Mouse (Mus musculus) heart, embryonic 14.5 days (tissue): ENCODE results near the gene Sh3bp5. TPM values are rescaled to one million over a fixed set of nuclear protein-coding genes. Genes with fewer than 3 reads are reported as not detected.
A peak's percentile ranks its signal among the peaks of the same experiment; 100 is the strongest.

Experiments used
- ATAC-seq: fragments of 200-750 bp; cut with Nextera tagmentation; 2 replicates; pipeline ENCODE4 v1.8.0; 2017; ENCODE audit warnings: low read depth, moderate TSS enrichment; ENCODE audit not compliant: insufficient number of reproducible peaks, insufficient read depth, low FRiP score
- H3K27ac ChIP-seq, 2 experiments: fragments of 200-500 bp in 1 of 2; fragments of 300-500 bp in 1 of 2; sonication (generic) in 1 of 2; replicated peaks in 1 of 2; 2 replicates each; pipeline ENCODE4 v1.5.1; 2012 to 2014; ENCODE audit warnings: low read depth in 2 of 2, low read length in 2 of 2, control low read depth in 1 of 2, mild to moderate bottlenecking in 1 of 2, mixed read lengths in 1 of 2; ENCODE audit not compliant: control insufficient read depth in 1 of 2, insufficient read depth in 1 of 2
- H3K27me3 ChIP-seq: fragments of 300-500 bp; sonication (generic); 2 replicates; pipeline ENCODE4 v1.6.1; 2014; ENCODE audit warnings: mild to moderate bottlenecking, low read length, control low read depth; ENCODE audit not compliant: control insufficient read depth, insufficient read depth
- H3K36me3 ChIP-seq: fragments of 300-500 bp; sonication (generic); 2 replicates; pipeline ENCODE4 v1.6.1; 2014; ENCODE audit warnings: mild to moderate bottlenecking, control low read depth, low read length, mixed read lengths; ENCODE audit not compliant: control insufficient read depth, insufficient read depth
- H3K4me1 ChIP-seq, 2 experiments: fragments of 200-500 bp in 1 of 2; fragments of 300-500 bp in 1 of 2; sonication (generic) in 1 of 2; 2 replicates each; pipeline ENCODE4 v1.6.1; 2012 to 2014; ENCODE audit warnings: low read length in 2 of 2, control low read depth in 1 of 2, mixed read lengths in 1 of 2; ENCODE audit not compliant: control insufficient read depth in 2 of 2, insufficient read depth in 2 of 2
- H3K4me2 ChIP-seq: fragments of 300-500 bp; sonication (generic); 2 replicates; pipeline ENCODE4 v1.6.1; 2014; ENCODE audit warnings: mild to moderate bottlenecking, low read length
- H3K4me3 ChIP-seq, 2 experiments: fragments of 200-500 bp in 1 of 2; fragments of 300-500 bp in 1 of 2; sonication (generic) in 1 of 2; 2 replicates each; pipeline ENCODE4 v1.5.1; 2012 to 2014; ENCODE audit warnings: low read length in 2 of 2, mild to moderate bottlenecking in 2 of 2, control low read depth in 1 of 2, low read depth in 1 of 2, moderate library complexity in 1 of 2; ENCODE audit not compliant: control insufficient read depth in 1 of 2, insufficient read depth in 1 of 2
- H3K9ac ChIP-seq: fragments of 300-500 bp; sonication (generic); 2 replicates; pipeline ENCODE4 v1.6.1; 2014; ENCODE audit warnings: mild to moderate bottlenecking, low read length
- H3K9me3 ChIP-seq: fragments of 300-500 bp; sonication (generic); 2 replicates; pipeline ENCODE4 v1.6.1; 2016; ENCODE audit warnings: low read length, control low read depth; ENCODE audit not compliant: control insufficient read depth
- WGBS: fragments of 180-500 bp; shearing (Covaris S2); extraction: QIAGEN DNeasy Blood & Tissue Kit; methylation state at CpG from one replicate; pipeline ENCODE4 v1.1.7; 2014; 5-methylcytosine and 5-hydroxymethylcytosine counted together
- polyA plus RNA-seq: library from polyadenylated mRNA; unstranded; fragments of >200 nt; fragmentation: Nextera tagmentation; extraction: Ambion mirVana; gene quantifications from 2 replicates; pipeline ENCODE4 v1.2.1, GENCODE M21; 2014

Sh3bp5 gene
- polyA plus RNA-seq, 1 experiment from 2014 or later, result 13.5 TPM

GRCm38 (mm10) chr14:31365350-31365749, 70.5 kb downstream of the Sh3bp5 start:
- no peak for ATAC-seq
- Histone ChIP-seq H3K36me3 (peaks cover 94% of the 10 kb centered on the region), H3K9ac (no peak overlapping the region), H3K4me2 (no peak overlapping the region), H3K9me3 (peaks cover 4% of the 10 kb centered on the region; the same call in 1 of the 2 replicates), H3K27ac (no peak overlapping the region), H3K4me1 (no peaks in the 10 kb centered on the region), H3K27me3 (no peaks in the 10 kb centered on the region), H3K4me3 (no peak overlapping the region)

DNA sequence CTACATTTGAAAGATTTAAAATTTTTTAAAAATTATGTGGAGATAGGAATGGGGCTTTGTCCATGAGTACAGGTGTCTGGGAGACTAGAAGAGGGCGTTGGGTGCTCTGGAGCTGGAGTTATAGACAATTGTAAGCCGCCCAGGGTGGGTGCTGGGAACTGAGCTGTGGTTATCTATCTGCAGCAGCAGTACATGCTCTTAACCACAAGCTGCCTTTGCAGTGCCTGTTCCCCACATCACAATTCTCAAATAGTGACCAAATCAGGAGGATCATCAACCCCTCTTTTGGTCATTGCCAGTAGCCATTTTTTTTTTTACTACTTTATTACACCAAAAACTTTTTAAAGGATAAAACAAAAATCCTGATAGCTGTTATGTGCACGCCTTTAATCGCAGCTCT, 71.3 kb downstream of the Sh3bp5 start:
- Histone ChIP-seq H3K27me3 (no peaks in the 10 kb centered on the region), H3K4me2 (no peak overlapping the region), H3K27ac (no peak overlapping the region), H3K9me3 (peaks cover 4% of the 10 kb centered on the region; the same call in 1 of the 2 replicates), H3K4me1 (no peaks in the 10 kb centered on the region), H3K36me3 (peaks cover 93% of the 10 kb centered on the region), H3K9ac (no peak overlapping the region), H3K4me3 (no peak overlapping the region)
- 93% methylated on average over 4 of the region's 4 CpGs for WGBS
- ATAC-seq, result no peak

GRCm38 (mm10) chr14:31362236-31362635, 73.6 kb downstream of the Sh3bp5 start:
- Histone ChIP-seq H3K27ac (no peak overlapping the region), H3K9ac (no peak overlapping the region), H3K9me3 (peaks cover 4% of the 10 kb centered on the region; the same call in 1 of the 2 replicates), H3K4me1 (no peaks in the 10 kb centered on the region), H3K36me3 (peaks cover 89% of the 10 kb centered on the region), H3K4me3 (no peak overlapping the region), H3K27me3 (no peaks in the 10 kb centered on the region), H3K4me2 (no peak overlapping the region)
- no peak for ATAC-seq
- WGBS, result 90% methylated on average over 2 of the region's 2 CpGs

GRCm38 (mm10) chr14:31345367-31345766, 90.5 kb downstream of the Sh3bp5 start:
- H3K9ac ChIP-seq, result no peak overlapping the region
- no peaks in the 10 kb centered on the region for H3K9me3 ChIP-seq
- H3K4me3 ChIP-seq, result no peak overlapping the region
- peaks cover 2 to 12% of the 10 kb centered on the region in 2 experiments for H3K4me1 ChIP-seq
- no peak for ATAC-seq
- no peaks in the 10 kb centered on the region for H3K27me3 ChIP-seq
- H3K27ac ChIP-seq, result no peak overlapping the region
- H3K4me2 ChIP-seq, result no peak overlapping the region
- peaks cover 61% of the 10 kb centered on the region for H3K36me3 ChIP-seq
- WGBS, result 81% methylated on average over 1 of the region's 1 CpGs

DNA sequence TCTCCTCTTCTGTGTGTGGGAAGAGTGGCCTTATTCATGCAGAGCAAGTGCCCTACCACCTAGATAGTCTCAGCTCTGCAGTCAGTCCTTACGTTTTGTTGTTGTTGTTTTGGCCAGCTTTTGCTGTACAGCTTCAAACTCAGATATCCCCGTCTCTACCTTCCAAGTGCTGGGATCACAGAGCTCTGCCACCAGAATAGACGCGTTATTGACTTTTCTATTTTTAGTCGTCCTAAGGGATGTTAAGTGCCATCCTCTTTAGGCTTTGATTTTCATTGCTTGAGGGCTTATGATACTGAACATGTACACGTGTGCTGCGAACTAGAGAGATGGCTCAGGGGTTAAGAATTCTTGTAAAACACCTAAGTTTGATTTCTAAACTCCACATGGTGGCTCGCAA, 92.6 kb downstream of the Sh3bp5 start:
- peak overlapping the region in 1 of 2 experiments; percentile 5; a peak in 1 of 4 replicates for H3K4me3 ChIP-seq
- H3K27me3 ChIP-seq, result no peaks in the 10 kb centered on the region
- ATAC-seq, result no peak; the same call in 1 of the 2 replicates
- peaks cover 2 to 18% of the 10 kb centered on the region in 2 experiments for H3K4me1 ChIP-seq
- peak overlapping the region; percentile 48 for H3K4me2 ChIP-seq
- WGBS, result 30% methylated on average over 8 of the region's 8 CpGs
- no peaks in the 10 kb centered on the region for H3K9me3 ChIP-seq
- peak overlapping the region; percentile 77 to 79 for H3K27ac ChIP-seq
- peak overlapping the region; percentile 44; the same call in 1 of the 2 replicates for H3K9ac ChIP-seq
- peaks cover 46% of the 10 kb centered on the region for H3K36me3 ChIP-seq

- Histone ChIP-seq H3K4me3 (peak overlapping the region; percentile 32 to 79), H3K27ac (no peak overlapping the region), H3K9me3 (no peaks in the 10 kb centered on the region), H3K4me1 (peaks cover 3 to 16% of the 10 kb centered on the region in 2 experiments), H3K4me2 (peak overlapping the region; percentile 85), H3K27me3 (no peaks in the 10 kb centered on the region), H3K9ac (peak overlapping the region; percentile 90), H3K36me3 (peaks cover 10% of the 10 kb centered on the region)
- no peak for ATAC-seq
Observed at GRCm38 (mm10) chr14:31337947-31338346, 97.9 kb downstream of the Sh3bp5 start.

DNA sequence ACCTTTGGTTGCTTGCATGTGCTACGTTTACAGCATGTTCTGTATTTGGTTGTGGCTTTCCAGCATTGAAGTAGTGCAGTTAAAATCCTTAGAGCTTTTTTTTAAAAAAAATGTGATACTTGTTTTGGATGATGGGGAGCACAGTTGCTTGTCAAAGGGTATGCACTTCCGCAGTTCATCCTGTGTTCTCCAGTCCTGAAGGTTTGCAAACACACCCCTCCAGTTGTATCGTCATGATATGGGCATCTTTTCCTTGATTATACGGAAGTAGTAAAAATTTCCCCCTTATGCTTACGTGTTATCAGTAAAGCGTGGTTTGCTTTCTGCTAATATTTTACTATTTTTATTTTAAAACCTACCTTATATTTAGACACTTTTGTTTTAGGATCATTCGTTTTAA, 98.5 kb downstream of the Sh3bp5 start:
- Histone ChIP-seq H3K9ac (peak overlapping the region; percentile 90), H3K36me3 (peaks cover 10% of the 10 kb centered on the region), H3K27me3 (no peaks in the 10 kb centered on the region), H3K9me3 (no peaks in the 10 kb centered on the region), H3K4me3 (peak overlapping the region; percentile 79; a peak in 3 of 4 replicates), H3K4me2 (peak overlapping the region; percentile 85), H3K4me1 (peaks cover 3 to 14% of the 10 kb centered on the region in 2 experiments), H3K27ac (peak overlapping the region in 1 of 2 experiments; percentile 97; a peak in 2 of 4 replicates)
- WGBS, result 25% methylated on average over 7 of the region's 7 CpGs
- no peak for ATAC-seq
